Mouse (Mus musculus): ENCODE data around the gene Dtx2.

GRCm38 (mm10) chr5:136001222-136001621 is 6.6 kb downstream of the Dtx2 start:
- TF ChIP-seq CTCF (IDR thresholded peaks at IDR 0.05) (no peak), EP300 (IDR thresholded peaks at IDR 0.05; ENCODE audit: insufficient read depth, low read depth, low read length) (no peak)
